Mouse (Mus musculus): ENCODE data around the gene Cela1. TPM values are rescaled to one million over a fixed set of nuclear protein-coding genes. Genes with fewer than 3 reads are reported as not detected.

Gene Cela1
- 4.2 and 6.3 TPM in 2 replicates for polyA plus RNA-seq (2015; fragmentation: Nextera tagmentation; extraction: Ambion mirVana)

DNA sequence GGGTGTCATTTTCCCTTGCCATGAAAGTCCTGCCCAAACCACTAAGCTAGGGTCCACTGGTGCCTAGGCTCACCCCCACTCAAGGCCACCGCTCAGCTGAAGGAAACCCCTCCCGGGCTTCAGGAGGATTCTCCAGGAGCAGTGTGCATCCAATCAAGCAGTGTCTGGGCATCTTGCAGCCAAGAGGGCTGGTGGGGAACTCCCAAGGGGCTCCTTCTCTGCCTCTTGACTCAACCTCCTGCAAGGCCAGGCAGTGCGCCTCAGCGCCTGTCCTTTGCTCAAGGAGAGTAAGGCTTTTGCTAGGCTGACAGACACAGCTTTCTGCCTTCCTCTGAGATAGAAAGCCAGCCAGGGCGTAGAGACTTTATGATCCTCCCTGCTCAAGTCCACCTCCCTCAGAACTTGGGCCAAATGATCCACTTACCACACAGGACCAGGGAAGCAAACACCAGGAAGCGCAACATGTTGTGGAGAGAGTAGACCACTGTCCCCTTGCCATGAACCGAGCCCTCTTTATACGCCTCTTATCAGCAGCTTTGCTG, at the start of gene Cela1:
TSS of gene Cela1 (minus strand) at position 492 of the 542 bp plus-strand sequence.
- ATAC-seq (ENCODE audit: insufficient number of reproducible peaks, low FRiP score, low TSS enrichment, low read depth): no peak
- Histone ChIP-seq H3K9ac (no peak within 1 kb of the TSS), H3K27me3 (peaks cover 8% of the 10 kb centered on the region; the same call in 1 of the 2 replicates), H3K9me3 (no peaks in the 10 kb centered on the region), H3K27ac (no peak within 1 kb of the TSS), H3K4me3 (no peak within 1 kb of the TSS), H3K36me3 (no peaks in the 10 kb centered on the region), H3K4me2 (no peak within 1 kb of the TSS), H3K4me1 (peaks cover 6% of the 10 kb centered on the region; the same call in 1 of the 2 replicates)
- WGBS: 80% methylated on average over 8 of the region's 8 CpGs

- ATAC-seq (ENCODE audit: insufficient number of reproducible peaks, low FRiP score, low TSS enrichment, low read depth): no peak
- H3K27me3 ChIP-seq: peaks cover 11% of the 10 kb centered on the region
- H3K4me3 ChIP-seq: no peak overlapping the region
- no peaks in the 10 kb centered on the region for H3K36me3 ChIP-seq
- H3K9me3 ChIP-seq: no peaks in the 10 kb centered on the region
- no peak overlapping the region for H3K9ac ChIP-seq
- 0 out of 2 replicates have a peak, but pooled peaks cover 3% of the 10 kb centered on the region for H3K4me1 ChIP-seq
- no peak overlapping the region for H3K27ac ChIP-seq
- 83% methylated on average over 9 of the region's 9 CpGs for WGBS
- no peak overlapping the region for H3K4me2 ChIP-seq
Observed at GRCm38 (mm10) chr15:100735953-100736300, 48.2 kb upstream of the Cela1 start.

DNA sequence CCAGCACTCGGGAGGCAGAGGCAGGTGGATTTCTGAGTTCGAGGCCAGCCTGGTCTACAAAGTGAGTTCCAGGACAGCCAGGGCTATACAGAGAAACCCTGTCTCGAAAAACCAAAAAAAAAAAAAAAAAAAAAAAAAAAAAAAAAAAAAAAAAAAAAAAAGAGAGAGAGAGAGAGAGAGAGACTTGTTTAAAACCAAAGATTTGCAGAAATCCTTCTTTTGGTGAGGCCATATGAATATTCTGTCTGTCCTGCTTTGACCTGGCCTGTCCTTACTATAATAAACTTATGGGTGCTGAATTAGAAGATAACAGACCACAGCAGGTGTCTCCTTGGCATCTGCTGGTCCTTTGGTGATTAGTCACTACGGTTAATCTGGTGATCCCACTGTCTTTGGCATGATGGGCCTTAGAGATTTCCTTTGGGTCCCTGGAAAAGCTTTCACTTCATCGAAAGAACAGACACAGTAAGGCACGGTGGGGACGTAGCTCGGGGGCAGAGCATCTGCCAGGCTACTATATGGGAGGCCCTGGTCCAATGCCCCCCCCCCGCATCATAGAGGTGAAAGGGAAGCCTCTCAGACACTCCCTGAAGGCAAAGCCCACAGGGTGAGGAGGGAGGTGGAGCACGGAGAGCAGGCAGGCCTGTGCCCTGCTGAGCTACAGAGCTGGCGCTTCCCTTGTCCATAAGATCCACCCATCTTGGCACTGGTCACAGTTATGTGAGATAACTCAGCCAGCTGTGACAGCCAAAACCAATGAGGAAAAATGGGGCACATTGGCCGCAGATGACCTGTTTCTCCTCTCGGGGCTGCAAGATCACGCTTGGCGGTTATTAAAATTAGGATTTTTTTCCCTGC, 47.6 kb upstream of the Cela1 start:
- H3K9ac ChIP-seq: no peak overlapping the region
- H3K36me3 ChIP-seq: no peaks in the 10 kb centered on the region
- whole genome bisulfite sequencing: 90% methylated on average over 14 of the region's 15 CpGs
- H3K4me2 ChIP-seq: no peak overlapping the region
- H3K9me3 ChIP-seq: no peaks in the 10 kb centered on the region
- no peak overlapping the region for H3K4me3 ChIP-seq
- ATAC-seq (ENCODE audit: insufficient number of reproducible peaks, low FRiP score, low TSS enrichment, low read depth): no peak
- H3K4me1 ChIP-seq: 0 out of 2 replicates have a peak, but pooled peaks cover 3% of the 10 kb centered on the region
- H3K27ac ChIP-seq: no peak overlapping the region
- peaks cover 16% of the 10 kb centered on the region for H3K27me3 ChIP-seq

DNA sequence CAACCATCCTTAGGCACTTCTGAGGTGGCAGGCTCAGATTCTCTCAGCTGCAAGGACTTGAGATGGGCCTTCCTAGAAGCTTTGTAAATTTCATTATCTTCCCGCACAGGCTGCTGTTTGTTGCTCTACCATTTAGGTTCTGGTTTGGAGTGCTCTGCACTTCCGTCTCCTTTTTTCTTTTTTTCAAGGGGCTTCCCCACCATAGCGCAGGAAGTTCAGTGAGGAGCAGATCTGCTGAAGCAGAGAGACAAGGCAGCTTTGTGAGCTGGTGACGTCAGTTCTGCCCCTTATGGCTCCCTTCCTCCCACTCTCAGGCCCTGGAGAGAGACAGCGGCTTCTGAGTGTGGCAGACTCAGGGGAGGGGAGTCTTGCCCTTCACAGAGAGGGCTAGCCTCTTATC, 44.9 kb upstream of the Cela1 start:
- no peaks in the 10 kb centered on the region for H3K36me3 ChIP-seq
- no peak overlapping the region for H3K27ac ChIP-seq
- WGBS: 36% methylated on average over 5 of the region's 5 CpGs
- no peak overlapping the region for H3K4me3 ChIP-seq
- no peak overlapping the region for H3K4me2 ChIP-seq
- peaks cover 42% of the 10 kb centered on the region for H3K27me3 ChIP-seq
- no peaks in the 10 kb centered on the region for H3K9me3 ChIP-seq
- peaks cover 13% of the 10 kb centered on the region for H3K4me1 ChIP-seq
- ATAC-seq (ENCODE audit: insufficient number of reproducible peaks, low FRiP score, low TSS enrichment, low read depth): no peak
- no peak overlapping the region for H3K9ac ChIP-seq

GRCm38 (mm10) chr15:100731081-100731480, 43.4 kb upstream of the Cela1 start:
- H3K27me3 ChIP-seq: peaks cover 49% of the 10 kb centered on the region
- H3K4me2 ChIP-seq: no peak overlapping the region
- 49% methylated on average over 9 of the region's 9 CpGs for WGBS
- H3K4me3 ChIP-seq: no peak overlapping the region
- no peak overlapping the region for H3K27ac ChIP-seq
- ATAC-seq (ENCODE audit: insufficient number of reproducible peaks, low FRiP score, low TSS enrichment, low read depth): no peak
- H3K4me1 ChIP-seq: peaks cover 13% of the 10 kb centered on the region
- no peaks in the 10 kb centered on the region for H3K9me3 ChIP-seq
- no peak overlapping the region for H3K9ac ChIP-seq
- no peaks in the 10 kb centered on the region for H3K36me3 ChIP-seq

DNA sequence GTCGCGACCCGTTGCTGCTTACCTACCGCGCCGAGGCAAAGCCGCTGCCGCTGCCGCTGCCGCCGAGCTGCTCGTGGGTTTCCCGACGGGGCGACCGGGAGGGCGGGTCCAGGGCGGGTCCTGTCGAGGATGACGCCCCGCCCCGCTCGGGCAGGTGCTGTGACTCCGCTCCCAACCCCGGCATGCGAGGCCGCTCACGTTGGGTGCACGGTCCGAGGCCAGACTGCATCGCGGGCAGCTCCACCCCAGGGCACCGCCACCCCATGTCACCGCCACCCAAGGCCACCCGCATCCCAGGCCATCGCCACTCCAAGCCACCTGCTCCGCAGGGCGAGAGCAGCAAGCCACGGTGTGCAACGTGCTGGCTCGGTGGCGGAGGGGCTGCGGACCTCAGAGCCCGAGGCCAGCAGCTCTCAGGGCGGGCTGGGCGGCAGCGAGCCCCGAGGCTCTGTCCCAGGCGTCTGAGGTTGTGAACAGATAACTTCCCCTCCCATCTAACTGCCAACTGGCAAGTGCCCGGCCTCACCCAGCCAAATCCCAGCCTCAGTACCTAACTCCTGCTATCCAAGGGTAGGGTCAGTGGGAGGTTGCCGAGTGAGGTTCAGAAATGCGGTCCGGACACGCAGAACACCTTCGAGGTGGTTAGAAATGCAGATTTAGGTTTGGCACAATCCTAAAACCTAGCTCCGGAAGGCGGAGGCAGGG, 41.7 kb upstream of the Cela1 start, which contains the start of gene Galnt6:
TSS of gene Galnt6 (minus strand) at position 96 of the 705 bp plus-strand sequence.
- peaks cover 49% of the 10 kb centered on the region for H3K27me3 ChIP-seq
- H3K9ac ChIP-seq: no peak within 1 kb of the TSS
- H3K9me3 ChIP-seq: no peaks in the 10 kb centered on the region
- peak within 1 kb of the TSS; percentile 38 for H3K4me3 ChIP-seq
- peaks cover 13% of the 10 kb centered on the region for H3K4me1 ChIP-seq
- no peaks in the 10 kb centered on the region for H3K36me3 ChIP-seq
- no peak for ATAC-seq (ENCODE audit: insufficient number of reproducible peaks, low FRiP score, low TSS enrichment, low read depth)
- peak within 1 kb of the TSS; percentile 59 for H3K4me2 ChIP-seq
- 6% methylated on average over 48 of the region's 57 CpGs for WGBS
- peak within 1 kb of the TSS; percentile 27; the same call in 1 of the 2 replicates for H3K27ac ChIP-seq

DNA sequence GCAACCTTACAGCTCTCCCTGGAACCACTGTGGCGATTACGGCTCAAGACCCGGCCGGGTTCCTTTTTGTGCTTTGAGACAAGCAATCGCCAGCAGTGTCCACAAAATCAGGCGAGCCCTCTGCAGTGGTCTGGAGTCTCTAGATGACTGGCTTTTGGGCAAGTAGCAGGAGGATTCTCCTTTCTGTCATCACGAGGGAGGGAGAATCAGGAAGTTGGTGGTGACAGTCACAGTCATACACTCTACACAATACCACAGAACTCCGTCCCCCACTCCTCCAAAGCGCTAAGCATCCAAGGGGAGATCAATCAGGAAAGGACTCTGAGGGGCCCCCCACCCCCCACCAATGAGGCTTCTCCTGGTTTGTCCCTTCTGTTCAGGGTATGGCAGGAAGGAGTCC, 40.9 kb upstream of the Cela1 start:
- Histone ChIP-seq H3K27ac (no peak overlapping the region), H3K9me3 (no peaks in the 10 kb centered on the region), H3K27me3 (peaks cover 49% of the 10 kb centered on the region), H3K36me3 (no peaks in the 10 kb centered on the region), H3K4me2 (peak overlapping the region; percentile 59), H3K4me3 (peak overlapping the region; percentile 38), H3K9ac (no peak overlapping the region), H3K4me1 (peaks cover 13% of the 10 kb centered on the region)
- no peak for ATAC-seq (ENCODE audit: insufficient number of reproducible peaks, low FRiP score, low TSS enrichment, low read depth)
- 30% methylated on average over 9 of the region's 9 CpGs for WGBS

- Histone ChIP-seq H3K9ac (no peak overlapping the region), H3K27me3 (peaks cover 49% of the 10 kb centered on the region), H3K4me1 (peaks cover 13% of the 10 kb centered on the region), H3K9me3 (no peaks in the 10 kb centered on the region), H3K4me2 (no peak overlapping the region), H3K27ac (peak overlapping the region; percentile 27; the same call in 1 of the 2 replicates), H3K36me3 (no peaks in the 10 kb centered on the region), H3K4me3 (no peak overlapping the region)
- ATAC-seq (ENCODE audit: insufficient number of reproducible peaks, low FRiP score, low TSS enrichment, low read depth): no peak
- WGBS: 73% methylated on average over 11 of the region's 11 CpGs
Observed at GRCm38 (mm10) chr15:100727834-100728233, 40.1 kb upstream of the Cela1 start.

DNA sequence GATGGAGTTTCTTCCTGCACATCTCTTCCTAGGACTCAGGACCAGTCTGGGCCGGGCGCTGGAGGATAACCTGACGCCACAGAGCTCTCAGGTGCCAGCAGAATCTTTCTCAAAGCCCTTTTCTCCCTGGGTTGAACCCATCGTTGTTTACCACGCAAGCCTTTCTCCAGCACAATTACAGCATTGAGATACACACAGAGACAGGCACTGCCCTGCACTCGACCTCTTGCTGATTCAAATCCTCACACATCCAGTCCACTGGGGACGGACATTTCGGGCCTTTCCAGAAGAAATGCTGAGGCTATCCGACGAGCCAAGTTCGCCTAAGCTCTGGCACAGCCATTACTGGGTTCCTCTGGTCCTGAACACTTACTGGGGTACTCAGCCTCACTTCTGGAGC, 39.0 kb upstream of the Cela1 start:
- WGBS: 83% methylated on average over 11 of the region's 11 CpGs
- Histone ChIP-seq H3K9me3 (no peaks in the 10 kb centered on the region), H3K27me3 (peaks cover 44% of the 10 kb centered on the region), H3K4me1 (peaks cover 10% of the 10 kb centered on the region), H3K36me3 (no peaks in the 10 kb centered on the region), H3K9ac (no peak overlapping the region), H3K4me2 (no peak overlapping the region), H3K27ac (no peak overlapping the region), H3K4me3 (no peak overlapping the region)
- ATAC-seq (ENCODE audit: insufficient number of reproducible peaks, low FRiP score, low TSS enrichment, low read depth): no peak

- Histone ChIP-seq H3K9me3 (no peaks in the 10 kb centered on the region), H3K4me1 (no peaks in the 10 kb centered on the region), H3K36me3 (no peaks in the 10 kb centered on the region), H3K27ac (no peak overlapping the region), H3K4me3 (no peak overlapping the region), H3K9ac (no peak overlapping the region), H3K27me3 (peaks cover 16% of the 10 kb centered on the region), H3K4me2 (no peak overlapping the region)
- WGBS: 45% methylated on average over 14 of the region's 14 CpGs
- ATAC-seq (ENCODE audit: insufficient number of reproducible peaks, low FRiP score, low TSS enrichment, low read depth): no peak
Observed at GRCm38 (mm10) chr15:100723505-100723904, 35.8 kb upstream of the Cela1 start.

DNA sequence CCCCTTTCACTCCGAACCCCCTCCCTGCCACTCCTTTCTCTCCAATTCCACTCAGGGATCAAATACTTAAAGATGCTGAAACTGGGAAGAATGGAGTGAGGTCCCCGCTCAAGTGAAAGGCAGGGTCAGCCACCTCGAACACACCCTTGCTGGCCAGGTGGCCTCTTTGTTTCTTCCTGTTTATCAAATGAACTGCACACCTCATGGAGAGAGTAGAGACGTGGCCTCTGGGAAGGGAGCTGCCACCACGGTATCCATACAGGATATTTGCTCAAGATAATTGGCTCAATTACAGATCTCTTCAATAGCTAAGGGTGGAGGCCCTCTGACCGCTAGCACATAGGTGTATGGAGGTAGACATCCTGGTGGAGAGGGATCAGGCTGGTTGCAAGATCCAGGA, 34.8 kb upstream of the Cela1 start:
- H3K27me3 ChIP-seq: peaks cover 6% of the 10 kb centered on the region
- 71% methylated on average over 6 of the region's 6 CpGs for WGBS
- H3K9me3 ChIP-seq: no peaks in the 10 kb centered on the region
- ATAC-seq (ENCODE audit: insufficient number of reproducible peaks, low FRiP score, low TSS enrichment, low read depth): no peak
- H3K4me2 ChIP-seq: no peak overlapping the region
- H3K4me1 ChIP-seq: no peaks in the 10 kb centered on the region
- no peak overlapping the region for H3K27ac ChIP-seq
- no peak overlapping the region for H3K9ac ChIP-seq
- H3K36me3 ChIP-seq: no peaks in the 10 kb centered on the region
- no peak overlapping the region for H3K4me3 ChIP-seq

DNA sequence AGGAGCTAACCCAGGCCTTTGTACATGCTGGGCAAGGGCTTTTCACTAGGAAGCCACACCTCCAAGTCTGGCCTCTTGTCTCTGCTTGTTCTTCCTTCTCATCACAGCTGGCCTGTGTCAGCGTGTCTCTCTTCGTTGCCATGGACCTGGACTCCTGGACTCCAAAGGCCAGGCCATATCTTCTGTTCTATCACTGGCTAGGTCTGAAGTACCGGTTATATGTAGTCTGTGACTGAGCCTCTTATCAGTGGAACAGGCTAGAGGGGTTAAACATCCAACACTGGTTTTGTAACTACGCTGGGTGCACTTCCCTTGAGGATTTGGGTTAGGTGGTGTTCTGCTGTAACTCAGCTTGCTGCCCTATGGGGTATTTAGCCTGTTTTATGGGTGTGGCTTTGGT, 34.3 kb upstream of the Cela1 start:
- Histone ChIP-seq H3K9me3 (no peaks in the 10 kb centered on the region), H3K4me3 (no peak overlapping the region), H3K4me2 (no peak overlapping the region), H3K9ac (no peak overlapping the region), H3K4me1 (no peaks in the 10 kb centered on the region), H3K27me3 (peaks cover under 1% of the 10 kb centered on the region; the same call in 1 of the 2 replicates), H3K36me3 (no peaks in the 10 kb centered on the region), H3K27ac (no peak overlapping the region)
- no peak for ATAC-seq (ENCODE audit: insufficient number of reproducible peaks, low FRiP score, low TSS enrichment, low read depth)
- 67% methylated on average over 4 of the region's 4 CpGs for WGBS
